Mouse (Mus musculus): ENCODE measurements around the gene Rnasel. TPM values are rescaled to one million over a fixed set of nuclear protein-coding genes. Genes with fewer than 3 reads are reported as not detected.

The Rnasel gene
- polyA plus RNA-seq, 2 experiments, result 15.6 to 17.8 TPM

- H3K27ac ChIP-seq, result peak overlapping the region; percentile 71
- peak overlapping the region; percentile 64 to 89 for H3K4me3 ChIP-seq (ENCODE audit: insufficient read depth in 1 of 2, low read depth in 2 of 2, low read length in 2 of 2)
- H3K4me1 ChIP-seq (replicated peaks; ENCODE audit: control insufficient read depth in 2 of 2, insufficient read depth in 2 of 2, low read length in 1 of 2), result peaks cover 22 to 34% of the 10 kb centered on the region in 2 experiments
- DNase-seq (ENCODE audit: low read depth in 3 of 3, low spot score in 3 of 3), result peak in 1 of 3 experiments; percentile 19
- no peaks in the 10 kb centered on the region for H3K27me3 ChIP-seq (ENCODE audit: control insufficient read depth, insufficient read depth, low read length)
- WGBS (ENCODE audit: insufficient replicate concordance), result 38% methylated on average over 6 of the region's 6 CpGs
- no peak for TF ChIP-seq EP300 (IDR thresholded peaks at IDR 0.05; ENCODE audit: low read depth)
- TF ChIP-seq CTCF (IDR thresholded peaks at IDR 0.05; ENCODE audit: low read depth), result no peak
- no peaks in the 10 kb centered on the region; the same call in 1 of the 2 replicates for H3K36me3 ChIP-seq (replicated peaks; ENCODE audit: control insufficient read depth, insufficient read depth, low read depth)
- peak overlapping the region; percentile 67 for H3K4me2 ChIP-seq (ENCODE audit: low read depth)
- ATAC-seq (ENCODE audit: insufficient read depth), result no peak
- H3K9me3 ChIP-seq (ENCODE audit: control insufficient read depth, low read length), result no peaks in the 10 kb centered on the region
- peak overlapping the region; percentile 61 for H3K9ac ChIP-seq (replicated peaks)
These were observed 3.3 kb downstream of the Rnasel start for GRCm38 (mm10) chr1:153752521-153752920.

GRCm38 (mm10) chr1:153753725-153754464 lies 4.7 kb downstream of the Rnasel start:
- 77% methylated on average over 25 of the region's 25 CpGs for WGBS (ENCODE audit: insufficient replicate concordance)

GRCm38 (mm10) chr1:153764136-153764535 lies 14.9 kb downstream of the Rnasel start:
- no peak overlapping the region for H3K4me3 ChIP-seq (ENCODE audit: insufficient read depth in 1 of 2, low read depth in 2 of 2, low read length in 2 of 2)
- H3K4me2 ChIP-seq (ENCODE audit: low read depth), result no peak overlapping the region
- no peaks in the 10 kb centered on the region for H3K4me1 ChIP-seq (replicated peaks; ENCODE audit: control insufficient read depth in 2 of 2, insufficient read depth in 2 of 2, low read length in 1 of 2)
- H3K27me3 ChIP-seq (ENCODE audit: control insufficient read depth, insufficient read depth, low read length), result no peaks in the 10 kb centered on the region
- peaks cover 7% of the 10 kb centered on the region for H3K36me3 ChIP-seq (replicated peaks; ENCODE audit: control insufficient read depth, insufficient read depth, low read depth)
- TF ChIP-seq CTCF (IDR thresholded peaks at IDR 0.05; ENCODE audit: low read depth), result no peak
- TF ChIP-seq EP300 (IDR thresholded peaks at IDR 0.05; ENCODE audit: low read depth), result no peak
- no peak for DNase-seq (ENCODE audit: low read depth in 3 of 3, low spot score in 3 of 3)
- H3K9ac ChIP-seq (replicated peaks), result no peak overlapping the region
- no peak overlapping the region for H3K27ac ChIP-seq
- no peak for ATAC-seq (ENCODE audit: insufficient read depth)
- H3K9me3 ChIP-seq (ENCODE audit: control insufficient read depth, low read length), result no peaks in the 10 kb centered on the region
- WGBS (ENCODE audit: insufficient replicate concordance), result 78% methylated on average over 11 of the region's 11 CpGs

More at GRCm38 (mm10) chr1:153753725-153754464, 4.7 kb downstream of the Rnasel start:
- Histone ChIP-seq H3K4me2 (ENCODE audit: low read depth) (no peak overlapping the region; the same call in 1 of the 2 replicates), H3K4me3 (ENCODE audit: insufficient read depth in 1 of 2, low read depth in 2 of 2, low read length in 2 of 2) (no peak overlapping the region), H3K4me1 (replicated peaks; ENCODE audit: control insufficient read depth in 2 of 2, insufficient read depth in 2 of 2, low read length in 1 of 2) (peaks cover 14 to 30% of the 10 kb centered on the region in 2 experiments), H3K9me3 (ENCODE audit: control insufficient read depth, low read length) (no peaks in the 10 kb centered on the region), H3K27me3 (ENCODE audit: control insufficient read depth, insufficient read depth, low read length) (no peaks in the 10 kb centered on the region), H3K36me3 (replicated peaks; ENCODE audit: control insufficient read depth, insufficient read depth, low read depth) (peaks cover 5% of the 10 kb centered on the region; the same call in 1 of the 2 replicates), H3K9ac (replicated peaks) (no peak overlapping the region), H3K27ac (no peak overlapping the region)
- TF ChIP-seq CTCF (IDR thresholded peaks at IDR 0.05; ENCODE audit: low read depth) (no peak), EP300 (IDR thresholded peaks at IDR 0.05; ENCODE audit: low read depth) (no peak)
- ATAC-seq (ENCODE audit: insufficient read depth) (no peak), DNase-seq (ENCODE audit: low read depth in 3 of 3, low spot score in 3 of 3) (no peak)

- no peak overlapping the region for H3K4me3 ChIP-seq (ENCODE audit: insufficient read depth in 1 of 2, low read depth in 2 of 2, low read length in 2 of 2)
- no peak for ATAC-seq (ENCODE audit: insufficient read depth)
- peaks cover 5% of the 10 kb centered on the region for H3K36me3 ChIP-seq (replicated peaks; ENCODE audit: control insufficient read depth, insufficient read depth, low read depth)
- no peak overlapping the region for H3K27ac ChIP-seq
- WGBS (ENCODE audit: insufficient replicate concordance), result 57% methylated on average over 8 of the region's 8 CpGs
- TF ChIP-seq EP300 (IDR thresholded peaks at IDR 0.05; ENCODE audit: low read depth) (no peak), CTCF (IDR thresholded peaks at IDR 0.05; ENCODE audit: low read depth) (no peak)
- no peak overlapping the region for H3K9ac ChIP-seq (replicated peaks)
- no peaks in the 10 kb centered on the region for H3K9me3 ChIP-seq (ENCODE audit: control insufficient read depth, low read length)
- H3K27me3 ChIP-seq (ENCODE audit: control insufficient read depth, insufficient read depth, low read length), result no peaks in the 10 kb centered on the region
- no peak overlapping the region for H3K4me2 ChIP-seq (ENCODE audit: low read depth)
- no peak for DNase-seq (ENCODE audit: low read depth in 3 of 3, low spot score in 3 of 3)
- peaks cover 0 to 9% of the 10 kb centered on the region in 2 experiments; a peak in 2 of 4 replicates for H3K4me1 ChIP-seq (replicated peaks; ENCODE audit: control insufficient read depth in 2 of 2, insufficient read depth in 2 of 2, low read length in 1 of 2)
These were observed 17.1 kb downstream of the Rnasel start for GRCm38 (mm10) chr1:153766298-153766697.

GRCm38 (mm10) chr1:153767281-153767680 lies 18.1 kb downstream of the Rnasel start:
- no peak overlapping the region for H3K4me2 ChIP-seq (ENCODE audit: low read depth)
- no peak overlapping the region for H3K4me3 ChIP-seq (ENCODE audit: insufficient read depth in 1 of 2, low read depth in 2 of 2, low read length in 2 of 2)
- no peaks in the 10 kb centered on the region for H3K9me3 ChIP-seq (ENCODE audit: control insufficient read depth, low read length)
- no peak overlapping the region for H3K9ac ChIP-seq (replicated peaks)
- TF ChIP-seq EP300 (IDR thresholded peaks at IDR 0.05; ENCODE audit: low read depth) (no peak), CTCF (IDR thresholded peaks at IDR 0.05; ENCODE audit: low read depth) (no peak)
- DNase-seq (ENCODE audit: low read depth in 3 of 3, low spot score in 3 of 3) (no peak), ATAC-seq (ENCODE audit: insufficient read depth) (no peak)
- no peak overlapping the region for H3K27ac ChIP-seq
- 50% methylated on average over 1 of the region's 1 CpGs for WGBS (ENCODE audit: insufficient replicate concordance)
- no peaks in the 10 kb centered on the region; the same call in 1 of the 2 replicates for H3K36me3 ChIP-seq (replicated peaks; ENCODE audit: control insufficient read depth, insufficient read depth, low read depth)
- H3K4me1 ChIP-seq (replicated peaks; ENCODE audit: control insufficient read depth in 2 of 2, insufficient read depth in 2 of 2, low read length in 1 of 2), result peaks cover 0 to 9% of the 10 kb centered on the region in 2 experiments; a peak in 2 of 4 replicates
- H3K27me3 ChIP-seq (ENCODE audit: control insufficient read depth, insufficient read depth, low read length), result no peaks in the 10 kb centered on the region
